In the genomic region with DNA sequence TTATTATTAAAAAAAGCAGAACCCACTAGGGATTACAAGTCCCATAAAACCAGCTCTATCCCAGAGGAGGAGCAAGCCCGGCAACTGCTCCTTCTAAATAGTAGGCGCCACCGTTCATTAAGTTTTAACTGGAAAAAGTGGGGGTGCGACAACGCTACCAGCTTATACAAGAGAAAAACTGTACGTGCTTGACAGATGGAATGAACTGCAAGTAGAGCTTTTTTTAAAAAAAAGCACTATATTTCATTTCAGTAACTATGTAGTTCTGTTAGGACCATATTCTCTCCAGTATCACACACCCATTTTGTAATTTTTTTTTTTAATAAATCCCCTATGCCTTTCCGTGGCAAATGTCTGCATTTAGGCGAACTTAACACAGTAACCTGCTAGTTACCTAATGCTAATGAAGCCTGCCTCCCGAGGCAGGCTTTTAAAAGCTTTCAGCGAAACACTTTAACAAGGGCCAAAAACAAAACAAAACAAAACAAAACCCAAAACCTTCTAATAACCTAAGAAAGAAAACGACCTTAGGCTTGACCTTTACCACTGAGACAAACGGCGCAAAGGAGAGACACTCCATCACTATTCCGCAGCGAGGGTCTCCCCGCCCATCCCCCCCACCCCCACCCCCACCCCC, we compare ENCODE assay signal across 8 mouse cellular contexts. TPM values are rescaled to one million over a fixed set of nuclear protein-coding genes. Genes with fewer than 3 reads are reported as not detected.
A peak's percentile ranks its signal among the peaks of the same experiment; 100 is the strongest.
DNase-seq lines count a peak whose midpoint lies in the region; ATAC-seq lines count a peak whose summit lies in the region.

No protein-coding gene starts in this region.

- peak overlapping the region; percentile 94 for H3K9ac ChIP-seq in neural tube, embryonic 13.5 days

- peak; percentile 37 to 39 for DNase-seq in cerebellum, adult 18-20 months
- no peak for DNase-seq in cerebellum, postnatal 4 days (ENCODE audit: low spot score in 2 of 2)
- DNase-seq in thymus, postnatal 14 days = peak; percentile 14
- no peak for DNase-seq in thymus, postnatal 4 days
- peak; percentile 27 for DNase-seq in kidney, postnatal 14 days
- DNase-seq in urinary bladder, postnatal 36 days (ENCODE audit: low spot score in 2 of 2) = no peak
- DNase-seq in left cerebral cortex, postnatal 14 days (ENCODE audit: low spot score in 2 of 2) = no peak

- H3K4me1 ChIP-seq in neural tube, embryonic 13.5 days (replicated peaks) = peaks cover 47% of the 10 kb centered on the region

- H3K36me3 ChIP-seq in neural tube, embryonic 13.5 days = no peaks in the 10 kb centered on the region

- intact Hi-C loops in left cerebral cortex, postnatal 14 days (cut with DNase I) = loop anchor here (2.0 kb wide), 1 partner anchor 167 kb away; no protein-coding TSS in a partner anchor

- ATAC-seq in neural tube, embryonic 13.5 days (ENCODE audit: low read depth) = no peak

- no peaks in the 10 kb centered on the region for H3K27me3 ChIP-seq in neural tube, embryonic 13.5 days

- H3K4me3 ChIP-seq in neural tube, embryonic 13.5 days = peak overlapping the region; percentile 95

- peak overlapping the region; percentile 67 for H3K4me2 ChIP-seq in neural tube, embryonic 13.5 days

- H3K27ac ChIP-seq in neural tube, embryonic 13.5 days (replicated peaks) = no peak overlapping the region

- H3K9me3 ChIP-seq in neural tube, embryonic 13.5 days = no peaks in the 10 kb centered on the region

- WGBS in neural tube, embryonic 13.5 days = 2% methylated on average over 16 of the region's 16 CpGs

RNA-seq across cellular contexts. Expression of a gene that starts 1.0 kb away (rescaled TPM):
- 40.9 and 45.3 TPM in 2 replicates for polyA plus RNA-seq in neural tube, embryonic 13.5 days (2015; fragmentation: Nextera tagmentation; extraction: Ambion mirVana)
- total RNA-seq in left cerebral cortex, postnatal 14 days (2021) = 10 to 100 TPM; 67.3 to 67.8 TPM

RNA-seq across cellular contexts. Expression of a gene that starts 45.5 kb away (rescaled TPM):
- polyA plus RNA-seq in neural tube, embryonic 13.5 days (2015; fragmentation: Nextera tagmentation; extraction: Ambion mirVana) = 3.5 and 12.6 TPM in 2 replicates
- total RNA-seq in left cerebral cortex, postnatal 14 days (2021) = 1 to 10 TPM; 2.0 to 2.7 TPM

Comparison
In these comparisons a context has a peak if more than half of its experiments do, and no peak if none do; other contexts are left out.
1. DNase-seq: peak in cerebellum, adult 18-20 months (2 of 2), thymus, postnatal 14 days (single experiment) and kidney, postnatal 14 days (single experiment); none in cerebellum, postnatal 4 days (0 of 2), thymus, postnatal 4 days (single experiment), urinary bladder, postnatal 36 days (0 of 2) and left cerebral cortex, postnatal 14 days (0 of 2).